In genomic region chr11:82602818-82603217, GRCm38 (mm10) we compare ENCODE assay signal across 9 mouse cellular contexts.
DNase-seq lines count a peak whose midpoint lies in the region; ATAC-seq and TF ChIP-seq lines count a peak whose summit lies in the region.
"Had no signal": no experiment of that assay in that cellular context is flagged by ENCODE, and none has a peak within 500 bp of the region (broad histone marks: within the 10 kb centered on the region; RNA-seq: fewer than 3 reads in every experiment).

No protein-coding gene starts in this region.

- no peaks in the 10 kb centered on the region for H3K36me3 ChIP-seq in hindbrain, embryonic 14.5 days (replicated peaks; ENCODE audit: control insufficient read depth, insufficient read depth)
- no peaks in the 10 kb centered on the region for H3K36me3 ChIP-seq in hindbrain, embryonic 12.5 days
- H3K36me3 ChIP-seq in lung, postnatal 0 days (ENCODE audit: insufficient read depth, low read length) = no peaks in the 10 kb centered on the region

- no peak overlapping the region for H3K4me3 ChIP-seq in hindbrain, embryonic 14.5 days (replicated peaks; ENCODE audit: low read length)
- no peak overlapping the region for H3K4me3 ChIP-seq in hindbrain, embryonic 12.5 days
- no peak overlapping the region for H3K4me3 ChIP-seq in lung, postnatal 0 days (ENCODE audit: low read depth, low read length)

- no peaks in the 10 kb centered on the region for H3K9me3 ChIP-seq in hindbrain, embryonic 14.5 days (ENCODE audit: control insufficient read depth, low read length)
- H3K9me3 ChIP-seq in hindbrain, embryonic 12.5 days (replicated peaks) = no peaks in the 10 kb centered on the region
- no peaks in the 10 kb centered on the region for H3K9me3 ChIP-seq in lung, postnatal 0 days (ENCODE audit: low read length)

- no peak overlapping the region for H3K9ac ChIP-seq in hindbrain, embryonic 14.5 days
- no peak overlapping the region for H3K9ac ChIP-seq in hindbrain, embryonic 12.5 days
- no peak overlapping the region for H3K9ac ChIP-seq in lung, postnatal 0 days (replicated peaks; ENCODE audit: low read depth)

- peak; percentile 3 to 27 for DNase-seq in adrenal gland, postnatal 36 days
- DNase-seq in adrenal gland, adult 2 months = no peak
- DNase-seq in hindbrain, embryonic 14.5 days (ENCODE audit: low spot score) = no peak
- DNase-seq in right cerebral cortex, postnatal 4 days = peak; percentile 22
- no peak for DNase-seq in right cerebral cortex, postnatal 25 days
- DNase-seq in gastrocnemius, adult 8-10 months (ENCODE audit: low spot score in 2 of 2) = no peak
- no peak for DNase-seq in lung, postnatal 0 days (ENCODE audit: low spot score)

- H3K4me2 ChIP-seq in hindbrain, embryonic 14.5 days (replicated peaks) = no peak overlapping the region
- no peak overlapping the region for H3K4me2 ChIP-seq in hindbrain, embryonic 12.5 days (replicated peaks)
- H3K4me2 ChIP-seq in lung, postnatal 0 days (replicated peaks; ENCODE audit: low read depth, low read length) = no peak overlapping the region

- ATAC-seq in hindbrain, embryonic 14.5 days (ENCODE audit: low FRiP score) = no peak
- no peak for ATAC-seq in hindbrain, embryonic 12.5 days (ENCODE audit: low FRiP score)
- no peak for ATAC-seq in lung, postnatal 0 days
- ATAC-seq: Patski had no signal

- 26% methylated on average over 11 of the region's 11 CpGs for WGBS in hindbrain, embryonic 14.5 days
- WGBS in hindbrain, embryonic 12.5 days = 33% methylated on average over 11 of the region's 11 CpGs
- WGBS in lung, postnatal 0 days = 14% methylated on average over 11 of the region's 11 CpGs

- peaks cover 16% of the 10 kb centered on the region for H3K4me1 ChIP-seq in hindbrain, embryonic 14.5 days (replicated peaks; ENCODE audit: control insufficient read depth, insufficient read depth, low read length)
- peaks cover 19% of the 10 kb centered on the region; the same call in 1 of the 2 replicates for H3K4me1 ChIP-seq in hindbrain, embryonic 12.5 days
- no peaks in the 10 kb centered on the region for H3K4me1 ChIP-seq in lung, postnatal 0 days (ENCODE audit: insufficient read depth, low read depth, low read length)

- no peaks in the 10 kb centered on the region for H3K27me3 ChIP-seq in hindbrain, embryonic 14.5 days (ENCODE audit: control insufficient read depth, insufficient read depth, low read length)
- H3K27me3 ChIP-seq in hindbrain, embryonic 12.5 days = peaks cover 13% of the 10 kb centered on the region
- no peaks in the 10 kb centered on the region for H3K27me3 ChIP-seq in lung, postnatal 0 days (replicated peaks; ENCODE audit: insufficient read depth, low read length)

- no peak for TF ChIP-seq CTCF in lung, postnatal 0 days (IDR thresholded peaks at IDR 0.05)

- no peak for TF ChIP-seq EP300 in lung, postnatal 0 days (IDR thresholded peaks at IDR 0.05)

- H3K27ac ChIP-seq in hindbrain, embryonic 14.5 days = 0 out of 2 replicates have a peak overlapping the region, but pooled peaks have one; percentile 11
- no peak overlapping the region for H3K27ac ChIP-seq in hindbrain, embryonic 12.5 days
- no peak overlapping the region for H3K27ac ChIP-seq in lung, postnatal 0 days (ENCODE audit: low read length)

Comparison
In these comparisons a context has a peak if more than half of its experiments do, and no peak if none do; other contexts are left out.
1. DNase-seq: peak in adrenal gland, postnatal 36 days (2 of 2) and right cerebral cortex, postnatal 4 days (single experiment); none in adrenal gland, adult 2 months (single experiment), hindbrain, embryonic 14.5 days (single experiment), right cerebral cortex, postnatal 25 days (single experiment), gastrocnemius, adult 8-10 months (0 of 2) and lung, postnatal 0 days (single experiment).